11 mouse cellular contexts compared by ENCODE assay signal in genomic region chr8:86364898-86365297, GRCm38 (mm10).
DNase-seq lines count a peak whose midpoint lies in the region; ATAC-seq and TF ChIP-seq lines count a peak whose summit lies in the region.
"Had no signal": no experiment of that assay in that cellular context is flagged by ENCODE, and none has a peak within 500 bp of the region (broad histone marks: within the 10 kb centered on the region; RNA-seq: fewer than 3 reads in every experiment).

No protein-coding gene starts in this region.

- no peak overlapping the region for H3K27ac ChIP-seq in heart, postnatal 0 days (ENCODE audit: low read depth)
- H3K27ac ChIP-seq in midbrain, embryonic 14.5 days (replicated peaks; ENCODE audit: low read depth, low read length), result no peak overlapping the region
- H3K27ac ChIP-seq in midbrain, embryonic 15.5 days, result no peak overlapping the region
- H3K27ac ChIP-seq: lung, embryonic 15.5 days had no signal

- H3K4me2 ChIP-seq in heart, postnatal 0 days (ENCODE audit: low read depth, low read length), result no peak overlapping the region
- no peak overlapping the region for H3K4me2 ChIP-seq in midbrain, embryonic 14.5 days (ENCODE audit: low read length)
- H3K4me2 ChIP-seq in midbrain, embryonic 15.5 days, result no peak overlapping the region
- H3K4me2 ChIP-seq: lung, embryonic 15.5 days had no signal

- peak; percentile 22; the same call in 1 of the 2 replicates for TF ChIP-seq CTCF in heart, postnatal 0 days (IDR thresholded peaks at IDR 0.05; ENCODE audit: low read depth)

- no peaks in the 10 kb centered on the region for H3K36me3 ChIP-seq in heart, postnatal 0 days (replicated peaks; ENCODE audit: control insufficient read depth, insufficient read depth, low read length)
- H3K36me3 ChIP-seq in midbrain, embryonic 14.5 days (ENCODE audit: control insufficient read depth, insufficient read depth, low read length), result no peaks in the 10 kb centered on the region
- no peaks in the 10 kb centered on the region for H3K36me3 ChIP-seq in midbrain, embryonic 15.5 days (replicated peaks)
- H3K36me3 ChIP-seq: lung, embryonic 15.5 days had no signal

- DNase-seq in heart, postnatal 0 days (ENCODE audit: low spot score), result no peak
- DNase-seq in heart, postnatal 25 days (ENCODE audit: low spot score), result no peak
- peak; percentile 51 for DNase-seq in midbrain, embryonic 14.5 days
- DNase-seq in R1 (ENCODE audit: low read depth, low spot score), result peak; percentile 41
- peak; percentile 34 for DNase-seq in mesoderm, embryonic 11.5 days (ENCODE audit: low read depth, low spot score)
- no peak for DNase-seq in right cerebral cortex, adult 18-20 months
- DNase-seq in spleen, postnatal 36 days (ENCODE audit: low spot score in 2 of 2), result no peak
- DNase-seq: adrenal gland, adult 2 months; gastrocnemius, postnatal 36 days had no signal

- no peaks in the 10 kb centered on the region for H3K27me3 ChIP-seq in heart, postnatal 0 days (ENCODE audit: control insufficient read depth, insufficient read depth, low read length)
- H3K27me3 ChIP-seq in midbrain, embryonic 14.5 days (ENCODE audit: control insufficient read depth, insufficient read depth, low read length), result no peaks in the 10 kb centered on the region
- H3K27me3 ChIP-seq in midbrain, embryonic 15.5 days (replicated peaks), result no peaks in the 10 kb centered on the region
- H3K27me3 ChIP-seq: lung, embryonic 15.5 days had no signal

- intact Hi-C loops in heart, postnatal 25 days (cut with DNase I), result no loop called here

- 48% methylated on average over 2 of the region's 2 CpGs for WGBS in heart, postnatal 0 days
- 53% methylated on average over 2 of the region's 2 CpGs for WGBS in midbrain, embryonic 14.5 days
- 52% methylated on average over 2 of the region's 2 CpGs for WGBS in midbrain, embryonic 15.5 days

- no peak for TF ChIP-seq EP300 in heart, postnatal 0 days (IDR thresholded peaks at IDR 0.05; ENCODE audit: low read depth)

- ATAC-seq in heart, postnatal 0 days (ENCODE audit: insufficient read depth, low read depth), result no peak
- ATAC-seq in midbrain, embryonic 14.5 days (ENCODE audit: low FRiP score, low TSS enrichment), result no peak
- no peak for ATAC-seq in midbrain, embryonic 15.5 days (replicated peaks)

- no peak overlapping the region for H3K9ac ChIP-seq in heart, postnatal 0 days (replicated peaks; ENCODE audit: low read depth, low read length)
- no peak overlapping the region for H3K9ac ChIP-seq in midbrain, embryonic 14.5 days (replicated peaks; ENCODE audit: low read length)
- H3K9ac ChIP-seq in midbrain, embryonic 15.5 days, result no peak overlapping the region
- H3K9ac ChIP-seq: lung, embryonic 15.5 days had no signal

- H3K4me3 ChIP-seq in heart, postnatal 0 days (ENCODE audit: low read depth, low read length), result no peak overlapping the region
- H3K4me3 ChIP-seq in midbrain, embryonic 14.5 days (replicated peaks; ENCODE audit: low read depth, low read length), result no peak overlapping the region
- H3K4me3 ChIP-seq in midbrain, embryonic 15.5 days, result no peak overlapping the region
- H3K4me3 ChIP-seq: lung, embryonic 15.5 days had no signal

- no peaks in the 10 kb centered on the region for H3K9me3 ChIP-seq in heart, postnatal 0 days (replicated peaks; ENCODE audit: control insufficient read depth, low read length)
- H3K9me3 ChIP-seq in midbrain, embryonic 14.5 days (ENCODE audit: control insufficient read depth, low read length), result no peaks in the 10 kb centered on the region
- no peaks in the 10 kb centered on the region for H3K9me3 ChIP-seq in midbrain, embryonic 15.5 days
- H3K9me3 ChIP-seq: lung, embryonic 15.5 days had no signal

- H3K4me1 ChIP-seq in heart, postnatal 0 days (ENCODE audit: control insufficient read depth, insufficient read depth), result peaks cover 8% of the 10 kb centered on the region
- 0 out of 2 replicates have a peak, but pooled peaks cover 3% of the 10 kb centered on the region for H3K4me1 ChIP-seq in midbrain, embryonic 14.5 days (ENCODE audit: control insufficient read depth, insufficient read depth, low read length)
- H3K4me1 ChIP-seq in midbrain, embryonic 15.5 days, result no peaks in the 10 kb centered on the region
- H3K4me1 ChIP-seq: lung, embryonic 15.5 days had no signal

Comparison
In these comparisons a context has a peak if more than half of its experiments do, and no peak if none do; other contexts are left out.
1. DNase-seq: peak in midbrain, embryonic 14.5 days (single experiment), R1 (single experiment) and mesoderm, embryonic 11.5 days (single experiment); none in heart, postnatal 0 days (single experiment), heart, postnatal 25 days (single experiment), right cerebral cortex, adult 18-20 months (single experiment) and spleen, postnatal 36 days (0 of 2).